Mouse (Mus musculus) lung, embryonic 16.5 days (tissue): ENCODE results near the gene Ice2. TPM values are rescaled to one million over a fixed set of nuclear protein-coding genes. Genes with fewer than 3 reads are reported as not detected.

Experiments
- ATAC-seq: fragments of 200-750 bp; cut with Nextera tagmentation; 2 replicates; pipeline ENCODE4 v1.8.0; 2017; ENCODE audit warnings: low read depth, mild to moderate bottlenecking, moderate library complexity
- H3K27ac ChIP-seq: fragments of 300-500 bp; sonication (generic); 2 replicates; pipeline ENCODE4 v1.5.1; 2014; ENCODE audit warnings: mild to moderate bottlenecking, control low read depth, low read length
- H3K27me3 ChIP-seq: fragments of 300-500 bp; sonication (generic); 2 replicates; pipeline ENCODE4 v1.6.1; 2014; ENCODE audit warnings: low read depth, low read length, mixed read lengths; ENCODE audit not compliant: control insufficient read depth, insufficient read depth
- H3K36me3 ChIP-seq: fragments of 300-500 bp; sonication (generic); 2 replicates; pipeline ENCODE4 v1.6.1; 2014; ENCODE audit warnings: low read length; ENCODE audit not compliant: control insufficient read depth, insufficient read depth
- H3K4me1 ChIP-seq: fragments of 300-500 bp; sonication (generic); replicated peaks from 2 replicates; pipeline ENCODE4 v1.6.1; 2014; ENCODE audit warnings: low read length, mixed read lengths; ENCODE audit not compliant: control insufficient read depth, insufficient read depth
- H3K4me2 ChIP-seq: fragments of 300-500 bp; sonication (generic); 2 replicates; pipeline ENCODE4 v1.6.1; 2014; ENCODE audit warnings: low read depth, low read length, control low read depth
- H3K4me3 ChIP-seq: fragments of 300-500 bp; sonication (generic); 2 replicates; pipeline ENCODE4 v1.5.1; 2014; ENCODE audit warnings: mild to moderate bottlenecking, low read length, control low read depth
- H3K9ac ChIP-seq: fragments of 300-500 bp; sonication (generic); 2 replicates; pipeline ENCODE4 v1.6.1; 2014; ENCODE audit warnings: low read length, control low read depth
- H3K9me3 ChIP-seq: fragments of 300-500 bp; sonication (generic); 2 replicates; pipeline ENCODE4 v1.6.1; 2016; ENCODE audit warnings: low read length; ENCODE audit not compliant: control insufficient read depth
- WGBS: fragments of 180-500 bp; shearing (Covaris S2); extraction: QIAGEN DNeasy Blood & Tissue Kit; methylation state at CpG from one replicate; pipeline ENCODE4 v1.1.7; 2014; 5-methylcytosine and 5-hydroxymethylcytosine counted together
- polyA plus RNA-seq: library from polyadenylated mRNA; unstranded; fragments of >200 nt; fragmentation: Nextera tagmentation; extraction: Ambion mirVana; gene quantifications from 2 replicates; pipeline ENCODE4 v1.2.1, GENCODE M21; 2015

Gene Ice2
- polyA plus RNA-seq, 1 experiment from 2014 or later: 21.5 TPM

GRCm38 (mm10) chr9:69435194-69435593 lies 37.5 kb downstream of the Ice2 start:
- H3K9ac ChIP-seq: no peak overlapping the region
- H3K4me2 ChIP-seq: no peak overlapping the region
- ATAC-seq: no peak
- no peaks in the 10 kb centered on the region for H3K27me3 ChIP-seq
- no peak overlapping the region for H3K4me3 ChIP-seq
- H3K36me3 ChIP-seq: peaks cover 5% of the 10 kb centered on the region
- H3K9me3 ChIP-seq: no peaks in the 10 kb centered on the region
- H3K27ac ChIP-seq: no peak overlapping the region
- peaks cover 10% of the 10 kb centered on the region for H3K4me1 ChIP-seq
- 77% methylated on average over 10 of the region's 10 CpGs for WGBS

DNA sequence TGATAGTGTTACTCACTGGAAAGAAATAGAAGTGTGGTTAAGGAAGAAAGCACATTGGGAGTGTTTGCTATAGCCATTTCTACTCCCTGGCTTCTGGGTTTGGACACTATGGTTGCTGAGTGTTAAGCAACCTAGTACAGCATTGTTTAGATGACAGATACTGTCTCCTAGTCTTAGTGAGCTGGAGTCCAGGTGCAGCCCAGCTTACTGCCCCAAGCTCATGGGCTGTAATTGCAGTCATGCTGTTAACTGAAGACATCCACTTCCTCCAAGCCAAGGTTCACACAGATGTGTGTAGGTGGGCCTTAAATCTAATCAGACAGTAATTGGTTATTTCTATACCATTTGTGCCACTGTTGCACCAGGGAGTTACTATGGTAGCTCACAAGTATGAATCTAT lies 38.0 kb downstream of the Ice2 start:
- no peak overlapping the region for H3K27ac ChIP-seq
- no peak for ATAC-seq

DNA sequence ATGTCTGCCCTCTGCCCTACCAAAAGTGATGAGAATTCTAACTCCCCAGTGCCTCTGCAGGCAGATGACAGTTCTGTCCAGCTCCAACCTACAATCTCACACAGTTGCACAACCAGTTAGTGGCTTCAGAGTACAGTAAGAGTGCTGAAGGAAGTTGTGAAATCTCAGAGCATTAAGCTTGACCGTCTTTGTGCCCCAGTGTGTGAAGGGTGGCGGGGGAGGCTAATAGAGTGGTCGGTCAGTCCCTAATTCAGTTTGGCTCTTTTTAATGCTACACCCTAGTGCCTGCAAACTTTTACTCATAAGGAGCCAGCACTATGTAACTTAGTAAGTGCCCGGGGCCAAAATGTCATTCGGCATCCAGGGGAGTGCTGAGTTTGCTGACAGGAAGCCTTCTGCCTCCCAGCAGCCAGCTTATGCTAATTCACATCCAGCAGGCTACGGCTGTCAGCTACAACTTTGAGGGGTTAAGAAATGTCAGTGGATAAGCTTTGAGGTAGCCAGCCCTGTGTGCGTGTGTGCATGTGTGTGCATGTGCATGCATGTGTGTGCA lies 42.2 kb downstream of the Ice2 start:
- 16% methylated on average over 7 of the region's 7 CpGs for WGBS
- Histone ChIP-seq H3K27me3 (no peaks in the 10 kb centered on the region), H3K36me3 (no peaks in the 10 kb centered on the region), H3K4me1 (peaks cover 25% of the 10 kb centered on the region), H3K9ac (no peak overlapping the region), H3K4me2 (no peak overlapping the region), H3K27ac (peak overlapping the region; percentile 87), H3K9me3 (no peaks in the 10 kb centered on the region), H3K4me3 (no peak overlapping the region)
- peak; percentile 90 for ATAC-seq

More for the DNA sequence above, 38.0 kb downstream of the Ice2 start:
- peaks cover 8% of the 10 kb centered on the region for H3K4me1 ChIP-seq
- H3K4me3 ChIP-seq: no peak overlapping the region
- no peak overlapping the region for H3K4me2 ChIP-seq
- no peaks in the 10 kb centered on the region for H3K9me3 ChIP-seq
- no peak overlapping the region for H3K9ac ChIP-seq
- peaks cover 5% of the 10 kb centered on the region for H3K36me3 ChIP-seq
- no peaks in the 10 kb centered on the region for H3K27me3 ChIP-seq

- Histone ChIP-seq H3K27me3 (no peaks in the 10 kb centered on the region), H3K9me3 (no peaks in the 10 kb centered on the region), H3K36me3 (no peaks in the 10 kb centered on the region), H3K27ac (peak overlapping the region; percentile 72), H3K4me1 (peaks cover 25% of the 10 kb centered on the region), H3K4me3 (no peak overlapping the region), H3K4me2 (no peak overlapping the region), H3K9ac (no peak overlapping the region)
- peak; percentile 46 for ATAC-seq
- 35% methylated on average over 6 of the region's 6 CpGs for WGBS
Observed at GRCm38 (mm10) chr9:69442471-69443038, 44.8 kb downstream of the Ice2 start.

- Histone ChIP-seq H3K4me3 (no peak overlapping the region), H3K27me3 (no peaks in the 10 kb centered on the region), H3K4me2 (no peak overlapping the region), H3K9ac (no peak overlapping the region), H3K27ac (peak overlapping the region; percentile 15; the same call in 1 of the 2 replicates), H3K4me1 (peaks cover 25% of the 10 kb centered on the region), H3K36me3 (no peaks in the 10 kb centered on the region), H3K9me3 (no peaks in the 10 kb centered on the region)
- 28% methylated on average over 3 of the region's 3 CpGs for WGBS
- no peak for ATAC-seq
Observed at GRCm38 (mm10) chr9:69443203-69443602, 45.5 kb downstream of the Ice2 start.

- no peak overlapping the region for H3K27ac ChIP-seq
- 52% methylated on average over 3 of the region's 3 CpGs for WGBS
Observed at GRCm38 (mm10) chr9:69448801-69449200, 51.1 kb downstream of the Ice2 start.

GRCm38 (mm10) chr9:69450636-69451035 lies 52.9 kb downstream of the Ice2 start:
- H3K36me3 ChIP-seq: no peaks in the 10 kb centered on the region
- no peak overlapping the region for H3K9ac ChIP-seq
- no peak overlapping the region for H3K4me2 ChIP-seq
- H3K9me3 ChIP-seq: no peaks in the 10 kb centered on the region
- no peak for ATAC-seq
- H3K4me3 ChIP-seq: no peak overlapping the region
- no peak overlapping the region for H3K27ac ChIP-seq
- H3K4me1 ChIP-seq: peaks cover 14% of the 10 kb centered on the region
- H3K27me3 ChIP-seq: no peaks in the 10 kb centered on the region
- 77% methylated on average over 9 of the region's 9 CpGs for WGBS

More at GRCm38 (mm10) chr9:69448801-69449200, 51.1 kb downstream of the Ice2 start:
- H3K9me3 ChIP-seq: no peaks in the 10 kb centered on the region
- H3K27me3 ChIP-seq: no peaks in the 10 kb centered on the region
- no peak overlapping the region for H3K9ac ChIP-seq
- H3K36me3 ChIP-seq: no peaks in the 10 kb centered on the region
- H3K4me2 ChIP-seq: no peak overlapping the region
- peaks cover 6% of the 10 kb centered on the region for H3K4me1 ChIP-seq
- ATAC-seq: no peak
- no peak overlapping the region for H3K4me3 ChIP-seq

GRCm38 (mm10) chr9:69451886-69452810 lies 54.4 kb downstream of the Ice2 start:
- Histone ChIP-seq H3K9me3 (no peaks in the 10 kb centered on the region), H3K9ac (no peak overlapping the region), H3K27me3 (no peaks in the 10 kb centered on the region), H3K27ac (peak overlapping the region; percentile 98), H3K36me3 (no peaks in the 10 kb centered on the region), H3K4me2 (no peak overlapping the region), H3K4me1 (peaks cover 29% of the 10 kb centered on the region), H3K4me3 (no peak overlapping the region)
- WGBS: 89% methylated on average over 10 of the region's 10 CpGs
- ATAC-seq: no peak
